ENCODE assay signal across 18 mouse cellular contexts in the genomic region with DNA sequence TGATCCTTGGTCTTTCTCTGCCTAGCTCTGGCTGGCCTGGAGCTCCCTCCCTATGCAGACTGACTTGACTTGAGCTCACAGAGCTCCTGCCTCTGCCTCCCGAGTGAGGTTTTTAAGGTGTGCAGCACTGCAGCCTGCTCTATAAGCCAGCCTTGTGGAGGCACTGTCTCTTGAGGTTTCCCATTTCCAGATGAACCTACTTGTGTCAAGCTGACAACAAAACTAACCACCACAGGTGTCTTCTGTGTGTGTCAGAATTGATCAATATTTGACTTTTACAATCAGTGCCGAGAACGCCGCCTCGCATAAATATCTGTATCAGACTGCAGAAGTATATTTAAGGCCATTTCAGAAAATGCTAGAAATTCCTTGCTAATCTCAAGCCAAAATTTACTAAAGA. TPM values are rescaled to one million over a fixed set of nuclear protein-coding genes. Genes with fewer than 3 reads are reported as not detected.
DNase-seq lines count a peak whose midpoint lies in the region; ATAC-seq and TF ChIP-seq lines count a peak whose summit lies in the region.
"Had no signal": no experiment of that assay in that cellular context is flagged by ENCODE, and none has a peak within 500 bp of the region (broad histone marks: within the 10 kb centered on the region; RNA-seq: fewer than 3 reads in every experiment).

No protein-coding gene starts in this region.

- H3K4me2 ChIP-seq in forebrain, embryonic 15.5 days (replicated peaks): no peak overlapping the region
- H3K4me2 ChIP-seq in forebrain, embryonic 11.5 days (ENCODE audit: low read depth, low read length, severe bottlenecking): no peak overlapping the region
- H3K4me2 ChIP-seq in hindbrain, postnatal 0 days (ENCODE audit: low read depth, low read length): no peak overlapping the region
- H3K4me2 ChIP-seq in hindbrain, embryonic 16.5 days (ENCODE audit: low read length): no peak overlapping the region
- H3K4me2 ChIP-seq in midbrain, embryonic 13.5 days (replicated peaks): 0 out of 2 replicates have a peak overlapping the region, but pooled peaks have one; percentile 58
- H3K4me2 ChIP-seq in midbrain, embryonic 14.5 days (ENCODE audit: low read length): no peak overlapping the region
- H3K4me2 ChIP-seq in midbrain, postnatal 0 days (ENCODE audit: low read depth, low read length, poor library complexity, severe bottlenecking): no peak overlapping the region

- H3K27ac ChIP-seq in forebrain, embryonic 15.5 days (replicated peaks): peak overlapping the region; percentile 100; the same call in 1 of the 2 replicates
- H3K27ac ChIP-seq in forebrain, embryonic 11.5 days (ENCODE audit: low read depth, low read length): no peak overlapping the region
- H3K27ac ChIP-seq in hindbrain, postnatal 0 days: peak overlapping the region; percentile 100; the same call in 1 of the 2 replicates
- no peak overlapping the region; the same call in 1 of the 2 replicates for H3K27ac ChIP-seq in hindbrain, embryonic 16.5 days (ENCODE audit: low read depth, low read length)
- no peak overlapping the region for H3K27ac ChIP-seq in midbrain, embryonic 13.5 days
- no peak overlapping the region for H3K27ac ChIP-seq in midbrain, embryonic 14.5 days (replicated peaks; ENCODE audit: low read depth, low read length)
- H3K27ac ChIP-seq in midbrain, postnatal 0 days (ENCODE audit: low read depth, low read length): peak overlapping the region; percentile 100

- H3K4me1 ChIP-seq in forebrain, embryonic 15.5 days: peaks cover 21% of the 10 kb centered on the region
- peaks cover 4% of the 10 kb centered on the region; the same call in 1 of the 2 replicates for H3K4me1 ChIP-seq in forebrain, embryonic 11.5 days (replicated peaks; ENCODE audit: control insufficient read depth, insufficient read depth, low read length)
- H3K4me1 ChIP-seq in hindbrain, postnatal 0 days (ENCODE audit: insufficient read depth, low read length): 0 out of 2 replicates have a peak, but pooled peaks cover 2% of the 10 kb centered on the region
- H3K4me1 ChIP-seq in hindbrain, embryonic 16.5 days (ENCODE audit: control insufficient read depth, insufficient read depth, low read depth, low read length): peaks cover 5% of the 10 kb centered on the region; the same call in 1 of the 2 replicates
- H3K4me1 ChIP-seq in midbrain, embryonic 13.5 days (replicated peaks): peaks cover 20% of the 10 kb centered on the region
- peaks cover 15% of the 10 kb centered on the region; the same call in 1 of the 2 replicates for H3K4me1 ChIP-seq in midbrain, embryonic 14.5 days (ENCODE audit: control insufficient read depth, insufficient read depth, low read length)
- peaks cover 10% of the 10 kb centered on the region; the same call in 1 of the 2 replicates for H3K4me1 ChIP-seq in midbrain, postnatal 0 days (ENCODE audit: insufficient read depth, low read length)

- no peaks in the 10 kb centered on the region for H3K36me3 ChIP-seq in forebrain, embryonic 15.5 days
- H3K36me3 ChIP-seq in forebrain, embryonic 11.5 days (ENCODE audit: control insufficient read depth, insufficient read depth, low read length): no peaks in the 10 kb centered on the region
- H3K36me3 ChIP-seq in hindbrain, postnatal 0 days (ENCODE audit: insufficient read depth, low read length): no peaks in the 10 kb centered on the region
- no peaks in the 10 kb centered on the region for H3K36me3 ChIP-seq in hindbrain, embryonic 16.5 days (ENCODE audit: control insufficient read depth, insufficient read depth, low read length)
- no peaks in the 10 kb centered on the region for H3K36me3 ChIP-seq in midbrain, embryonic 13.5 days
- no peaks in the 10 kb centered on the region for H3K36me3 ChIP-seq in midbrain, embryonic 14.5 days (ENCODE audit: control insufficient read depth, insufficient read depth, low read length)
- H3K36me3 ChIP-seq in midbrain, postnatal 0 days (ENCODE audit: insufficient read depth, low read length): no peaks in the 10 kb centered on the region
- H3K36me3 ChIP-seq: embryonic facial prominence, embryonic 13.5 days; heart, embryonic 12.5 days had no signal

- no peak overlapping the region for H3K4me3 ChIP-seq in forebrain, embryonic 15.5 days
- H3K4me3 ChIP-seq in forebrain, embryonic 11.5 days (ENCODE audit: low read depth, low read length): no peak overlapping the region
- no peak overlapping the region for H3K4me3 ChIP-seq in hindbrain, postnatal 0 days (ENCODE audit: low read length)
- H3K4me3 ChIP-seq in hindbrain, embryonic 16.5 days (ENCODE audit: low read length): no peak overlapping the region
- H3K4me3 ChIP-seq in midbrain, embryonic 13.5 days (replicated peaks): no peak overlapping the region
- H3K4me3 ChIP-seq in midbrain, embryonic 14.5 days (replicated peaks; ENCODE audit: low read depth, low read length): no peak overlapping the region
- no peak overlapping the region for H3K4me3 ChIP-seq in midbrain, postnatal 0 days (ENCODE audit: low read depth, low read length)

- ATAC-seq in forebrain, embryonic 15.5 days (replicated peaks): no peak
- no peak for ATAC-seq in forebrain, embryonic 11.5 days (replicated peaks; ENCODE audit: low FRiP score)
- no peak for ATAC-seq in hindbrain, postnatal 0 days
- no peak for ATAC-seq in hindbrain, embryonic 16.5 days
- ATAC-seq in midbrain, embryonic 13.5 days: no peak
- no peak for ATAC-seq in midbrain, embryonic 14.5 days (ENCODE audit: low FRiP score, low TSS enrichment)
- ATAC-seq in midbrain, postnatal 0 days (ENCODE audit: low FRiP score): no peak
- ATAC-seq: inflammation-experienced regulatory T-cells, adult 6 months had no signal

- H3K9me3 ChIP-seq in forebrain, embryonic 15.5 days: no peaks in the 10 kb centered on the region
- H3K9me3 ChIP-seq in forebrain, embryonic 11.5 days (ENCODE audit: control insufficient read depth, low read length): no peaks in the 10 kb centered on the region
- no peaks in the 10 kb centered on the region for H3K9me3 ChIP-seq in hindbrain, postnatal 0 days (ENCODE audit: low read length)
- no peaks in the 10 kb centered on the region for H3K9me3 ChIP-seq in hindbrain, embryonic 16.5 days (ENCODE audit: control insufficient read depth, low read length)
- H3K9me3 ChIP-seq in midbrain, embryonic 13.5 days: no peaks in the 10 kb centered on the region
- H3K9me3 ChIP-seq in midbrain, embryonic 14.5 days (ENCODE audit: control insufficient read depth, low read length): no peaks in the 10 kb centered on the region
- no peaks in the 10 kb centered on the region for H3K9me3 ChIP-seq in midbrain, postnatal 0 days (ENCODE audit: low read length)
- H3K9me3 ChIP-seq: embryonic facial prominence, embryonic 13.5 days; heart, embryonic 12.5 days had no signal

- no peak for DNase-seq in forebrain, embryonic 11.5 days (ENCODE audit: low spot score)
- no peak for DNase-seq in hindbrain, postnatal 0 days (ENCODE audit: low spot score)
- DNase-seq in midbrain, embryonic 14.5 days: no peak
- DNase-seq in midbrain, postnatal 0 days (ENCODE audit: low spot score): no peak
- DNase-seq in right cerebral cortex, adult 2 months (ENCODE audit: low spot score in 2 of 2): no peak
- DNase-seq: adrenal gland, adult 2 months; adrenal gland, postnatal 25 days; cerebellum, adult 9-11 months; cerebellum, postnatal 36 days; gastrocnemius, adult 2 months; gastrocnemius, postnatal 25 days had no signal

- TF ChIP-seq CTCF in hindbrain, postnatal 0 days (IDR thresholded peaks at IDR 0.05; ENCODE audit: low read depth): no peak
- TF ChIP-seq CTCF in midbrain, postnatal 0 days (IDR thresholded peaks at IDR 0.05): no peak

- no peaks in the 10 kb centered on the region for H3K27me3 ChIP-seq in forebrain, embryonic 15.5 days
- H3K27me3 ChIP-seq in forebrain, embryonic 11.5 days (ENCODE audit: control insufficient read depth, insufficient read depth, low read length): no peaks in the 10 kb centered on the region
- no peaks in the 10 kb centered on the region for H3K27me3 ChIP-seq in hindbrain, postnatal 0 days (ENCODE audit: insufficient read depth, low read length)
- H3K27me3 ChIP-seq in hindbrain, embryonic 16.5 days (replicated peaks; ENCODE audit: control insufficient read depth, insufficient read depth, low read length): no peaks in the 10 kb centered on the region
- no peaks in the 10 kb centered on the region for H3K27me3 ChIP-seq in midbrain, embryonic 13.5 days
- H3K27me3 ChIP-seq in midbrain, embryonic 14.5 days (ENCODE audit: control insufficient read depth, insufficient read depth, low read length): no peaks in the 10 kb centered on the region
- no peaks in the 10 kb centered on the region; the same call in 1 of the 2 replicates for H3K27me3 ChIP-seq in midbrain, postnatal 0 days (ENCODE audit: insufficient read depth, low read length)
- H3K27me3 ChIP-seq: heart, embryonic 12.5 days had no signal

- WGBS in forebrain, embryonic 15.5 days: 87% methylated on average over 5 of the region's 5 CpGs
- 94% methylated on average over 5 of the region's 5 CpGs for WGBS in forebrain, embryonic 11.5 days
- WGBS in hindbrain, postnatal 0 days: 90% methylated on average over 5 of the region's 5 CpGs
- 93% methylated on average over 5 of the region's 5 CpGs for WGBS in hindbrain, embryonic 16.5 days
- 92% methylated on average over 5 of the region's 5 CpGs for WGBS in midbrain, embryonic 13.5 days
- 90% methylated on average over 5 of the region's 5 CpGs for WGBS in midbrain, embryonic 14.5 days
- 91% methylated on average over 5 of the region's 5 CpGs for WGBS in midbrain, postnatal 0 days

- H3K9ac ChIP-seq in forebrain, embryonic 15.5 days (replicated peaks): no peak overlapping the region
- H3K9ac ChIP-seq in forebrain, embryonic 11.5 days (ENCODE audit: low read length): no peak overlapping the region
- H3K9ac ChIP-seq in hindbrain, postnatal 0 days (replicated peaks; ENCODE audit: low read length): no peak overlapping the region
- no peak overlapping the region; the same call in 1 of the 2 replicates for H3K9ac ChIP-seq in hindbrain, embryonic 16.5 days (ENCODE audit: low read depth, low read length)
- no peak overlapping the region for H3K9ac ChIP-seq in midbrain, embryonic 13.5 days (replicated peaks)
- H3K9ac ChIP-seq in midbrain, embryonic 14.5 days (replicated peaks; ENCODE audit: low read length): no peak overlapping the region; the same call in 1 of the 2 replicates
- H3K9ac ChIP-seq in midbrain, postnatal 0 days (replicated peaks; ENCODE audit: low read length, poor library complexity, severe bottlenecking): no peak overlapping the region

RNA-seq across cellular contexts. Expression of a gene that starts 1.3 kb away (rescaled TPM):
- 7.7 and 8.7 TPM in 2 replicates for polyA plus RNA-seq in forebrain, embryonic 15.5 days (2015; fragmentation: Nextera tagmentation; extraction: Ambion mirVana)
- 13.8 TPM in 2 replicates for polyA plus RNA-seq in forebrain, embryonic 11.5 days (2014; fragmentation: Nextera tagmentation; extraction: Ambion mirVana)
- total RNA-seq in hindbrain, postnatal 0 days (2014; rRNA removed): 8.1 and 9.4 TPM in 2 replicates
- polyA plus RNA-seq in hindbrain, postnatal 0 days (2015; fragmentation: Nextera tagmentation; extraction: Ambion mirVana): 7.3 TPM in 2 replicates
- 7.9 and 8.3 TPM in 2 replicates for polyA plus RNA-seq in hindbrain, embryonic 16.5 days (2015; fragmentation: Nextera tagmentation; extraction: Ambion mirVana)
- polyA plus RNA-seq in midbrain, embryonic 13.5 days (2015; fragmentation: Nextera tagmentation; extraction: Ambion mirVana): 9.2 and 9.8 TPM in 2 replicates
- 6.6 and 7.2 TPM in 2 replicates for polyA plus RNA-seq in midbrain, embryonic 14.5 days (2014; fragmentation: Nextera tagmentation; extraction: Ambion mirVana)
- total RNA-seq in midbrain, postnatal 0 days (2014; rRNA removed): 9.4 and 10.0 TPM in 2 replicates
- polyA plus RNA-seq in midbrain, postnatal 0 days (2015; fragmentation: Nextera tagmentation; extraction: Ambion mirVana): 6.0 and 7.8 TPM in 2 replicates

RNA-seq across cellular contexts. Expression of a gene that starts 13.6 kb away (rescaled TPM):
- polyA plus RNA-seq in forebrain, embryonic 15.5 days (2015; fragmentation: Nextera tagmentation; extraction: Ambion mirVana): 0.91 and 1.3 TPM in 2 replicates
- polyA plus RNA-seq in forebrain, embryonic 11.5 days (2014; fragmentation: Nextera tagmentation; extraction: Ambion mirVana): 5.4 and 5.7 TPM in 2 replicates
- total RNA-seq in hindbrain, postnatal 0 days (2014; rRNA removed): 0.68 and 2.2 TPM in 2 replicates
- 0.91 and 1.0 TPM in 2 replicates for polyA plus RNA-seq in hindbrain, postnatal 0 days (2015; fragmentation: Nextera tagmentation; extraction: Ambion mirVana)
- 0.84 and 1.3 TPM in 2 replicates for polyA plus RNA-seq in hindbrain, embryonic 16.5 days (2015; fragmentation: Nextera tagmentation; extraction: Ambion mirVana)
- polyA plus RNA-seq in midbrain, embryonic 13.5 days (2015; fragmentation: Nextera tagmentation; extraction: Ambion mirVana): 1.2 and 1.3 TPM in 2 replicates
- polyA plus RNA-seq in midbrain, embryonic 14.5 days (2014; fragmentation: Nextera tagmentation; extraction: Ambion mirVana): 0.70 and 1.2 TPM in 2 replicates
- 0.38 TPM in 1 of 2 replicates, not detected in the other for total RNA-seq in midbrain, postnatal 0 days (2014; rRNA removed)
- polyA plus RNA-seq in midbrain, postnatal 0 days (2015; fragmentation: Nextera tagmentation; extraction: Ambion mirVana): 0.20 and 0.60 TPM in 2 replicates
- total RNA-seq: granulocyte monocyte progenitor cell, adult 5-6 weeks had no signal

RNA-seq across cellular contexts. Expression of a gene that starts 55.8 kb away (rescaled TPM):
- 783 and 832 TPM in 2 replicates for polyA plus RNA-seq in forebrain, embryonic 15.5 days (2015; fragmentation: Nextera tagmentation; extraction: Ambion mirVana)
- polyA plus RNA-seq in forebrain, embryonic 11.5 days (2014; fragmentation: Nextera tagmentation; extraction: Ambion mirVana): 458 and 484 TPM in 2 replicates
- 848 and 1,018 TPM in 2 replicates for total RNA-seq in hindbrain, postnatal 0 days (2014; rRNA removed)
- 985 and 1,014 TPM in 2 replicates for polyA plus RNA-seq in hindbrain, postnatal 0 days (2015; fragmentation: Nextera tagmentation; extraction: Ambion mirVana)
- 889 and 920 TPM in 2 replicates for polyA plus RNA-seq in hindbrain, embryonic 16.5 days (2015; fragmentation: Nextera tagmentation; extraction: Ambion mirVana)
- polyA plus RNA-seq in midbrain, embryonic 13.5 days (2015; fragmentation: Nextera tagmentation; extraction: Ambion mirVana): 803 and 871 TPM in 2 replicates
- 1,082 and 1,144 TPM in 2 replicates for polyA plus RNA-seq in midbrain, embryonic 14.5 days (2014; fragmentation: Nextera tagmentation; extraction: Ambion mirVana)
- 1,211 and 1,370 TPM in 2 replicates for total RNA-seq in midbrain, postnatal 0 days (2014; rRNA removed)
- 1,107 and 1,271 TPM in 2 replicates for polyA plus RNA-seq in midbrain, postnatal 0 days (2015; fragmentation: Nextera tagmentation; extraction: Ambion mirVana)

RNA-seq across cellular contexts. Expression of a gene that starts 57.0 kb away (rescaled TPM):
- 113 and 121 TPM in 2 replicates for polyA plus RNA-seq in forebrain, embryonic 15.5 days (2015; fragmentation: Nextera tagmentation; extraction: Ambion mirVana)
- 92.3 and 97.6 TPM in 2 replicates for polyA plus RNA-seq in forebrain, embryonic 11.5 days (2014; fragmentation: Nextera tagmentation; extraction: Ambion mirVana)
- 82.8 and 100 TPM in 2 replicates for total RNA-seq in hindbrain, postnatal 0 days (2014; rRNA removed)
- 139 and 155 TPM in 2 replicates for polyA plus RNA-seq in hindbrain, postnatal 0 days (2015; fragmentation: Nextera tagmentation; extraction: Ambion mirVana)
- polyA plus RNA-seq in hindbrain, embryonic 16.5 days (2015; fragmentation: Nextera tagmentation; extraction: Ambion mirVana): 108 and 122 TPM in 2 replicates
- polyA plus RNA-seq in midbrain, embryonic 13.5 days (2015; fragmentation: Nextera tagmentation; extraction: Ambion mirVana): 134 and 157 TPM in 2 replicates
- 103 and 163 TPM in 2 replicates for polyA plus RNA-seq in midbrain, embryonic 14.5 days (2014; fragmentation: Nextera tagmentation; extraction: Ambion mirVana)
- 92.0 and 114 TPM in 2 replicates for total RNA-seq in midbrain, postnatal 0 days (2014; rRNA removed)
- polyA plus RNA-seq in midbrain, postnatal 0 days (2015; fragmentation: Nextera tagmentation; extraction: Ambion mirVana): 143 and 148 TPM in 2 replicates

Comparison
In these comparisons a context has a peak if more than half of its experiments do, and no peak if none do; other contexts are left out.
1. H3K27ac ChIP-seq: peak in forebrain, embryonic 15.5 days (single experiment), hindbrain, postnatal 0 days (single experiment) and midbrain, postnatal 0 days (single experiment); none in forebrain, embryonic 11.5 days (single experiment), hindbrain, embryonic 16.5 days (single experiment), midbrain, embryonic 13.5 days (single experiment) and midbrain, embryonic 14.5 days (single experiment).